Mouse (Mus musculus): Measurements from ENCODE around the gene 4933424G06Rik. TPM values are rescaled to one million over a fixed set of nuclear protein-coding genes. Genes with fewer than 3 reads are reported as not detected.
"Not testable (repeated sequence)": the region's sequence is repeated elsewhere in the genome, so short reads cannot be mapped to it uniquely, and the experiment has no call there.

4933424G06Rik gene
- total RNA-seq (2015; ENCODE audit: low replicate concordance) (not detected in 2 replicates), total RNA-seq (2017; ENCODE audit: low replicate concordance) (not detected in 2 replicates)

GRCm38 (mm10) chr1:36709854-36710280, at the start of gene 4933424G06Rik:
Gene 4933424G06Rik (plus strand): TSS chr1:36710149.
- ATAC-seq (replicated peaks; ENCODE audit: low FRiP score, poor library complexity, severe bottlenecking) = peak; percentile 99

- no peak for ATAC-seq (replicated peaks; ENCODE audit: low FRiP score, poor library complexity, severe bottlenecking)
Measured at GRCm38 (mm10) chr1:36664457-36664856, 45.5 kb upstream of the 4933424G06Rik start.

- ATAC-seq (replicated peaks; ENCODE audit: low FRiP score, poor library complexity, severe bottlenecking) = no peak
Measured at GRCm38 (mm10) chr1:36665165-36665723, 44.7 kb upstream of the 4933424G06Rik start.

- ATAC-seq (replicated peaks; ENCODE audit: low FRiP score, poor library complexity, severe bottlenecking) = no peak
Measured at GRCm38 (mm10) chr1:36665934-36666333, 44.0 kb upstream of the 4933424G06Rik start.

- ATAC-seq (replicated peaks; ENCODE audit: low FRiP score, poor library complexity, severe bottlenecking) = not testable (repeated sequence)
Measured at GRCm38 (mm10) chr1:36668007-36668406, 41.9 kb upstream of the 4933424G06Rik start.

GRCm38 (mm10) chr1:36670256-36670655, 39.7 kb upstream of the 4933424G06Rik start:
- ATAC-seq (replicated peaks; ENCODE audit: low FRiP score, poor library complexity, severe bottlenecking) = no peak

- no peak for ATAC-seq (replicated peaks; ENCODE audit: low FRiP score, poor library complexity, severe bottlenecking)
Measured at GRCm38 (mm10) chr1:36671260-36671659, 38.7 kb upstream of the 4933424G06Rik start.

GRCm38 (mm10) chr1:36672648-36673350, 37.1 kb upstream of the 4933424G06Rik start:
- ATAC-seq (replicated peaks; ENCODE audit: low FRiP score, poor library complexity, severe bottlenecking) = no peak

- no peak for ATAC-seq (replicated peaks; ENCODE audit: low FRiP score, poor library complexity, severe bottlenecking)
Measured at GRCm38 (mm10) chr1:36674936-36675335, 35.0 kb upstream of the 4933424G06Rik start.

GRCm38 (mm10) chr1:36680893-36681292, 29.1 kb upstream of the 4933424G06Rik start:
- ATAC-seq (replicated peaks; ENCODE audit: low FRiP score, poor library complexity, severe bottlenecking) = no peak

- ATAC-seq (replicated peaks; ENCODE audit: low FRiP score, poor library complexity, severe bottlenecking) = no peak
Measured at GRCm38 (mm10) chr1:36682620-36683355, 27.2 kb upstream of the 4933424G06Rik start, which contains the start of gene Fam178b. Gene Fam178b (minus strand): TSS chr1:36683183.

GRCm38 (mm10) chr1:36683810-36684467, 26.0 kb upstream of the 4933424G06Rik start:
- peak; percentile 81 for ATAC-seq (replicated peaks; ENCODE audit: low FRiP score, poor library complexity, severe bottlenecking)

- 0 out of 2 replicates have a peak, but pooled peaks have one; percentile 9 for ATAC-seq (replicated peaks; ENCODE audit: low FRiP score, poor library complexity, severe bottlenecking)
Measured at GRCm38 (mm10) chr1:36690671-36691235, 19.2 kb upstream of the 4933424G06Rik start.

- ATAC-seq (replicated peaks; ENCODE audit: low FRiP score, poor library complexity, severe bottlenecking) = peak; percentile 98
Measured at GRCm38 (mm10) chr1:36691271-36692155, 18.4 kb upstream of the 4933424G06Rik start, which contains the start of gene Cox5b. Gene Cox5b (plus strand): TSS chr1:36691449.

GRCm38 (mm10) chr1:36694871-36695270, 15.1 kb upstream of the 4933424G06Rik start:
- ATAC-seq (replicated peaks; ENCODE audit: low FRiP score, poor library complexity, severe bottlenecking) = no peak

GRCm38 (mm10) chr1:36696411-36696810, 13.5 kb upstream of the 4933424G06Rik start:
- no peak for ATAC-seq (replicated peaks; ENCODE audit: low FRiP score, poor library complexity, severe bottlenecking)

GRCm38 (mm10) chr1:36697030-36697429, 12.9 kb upstream of the 4933424G06Rik start:
- ATAC-seq (replicated peaks; ENCODE audit: low FRiP score, poor library complexity, severe bottlenecking) = no peak

GRCm38 (mm10) chr1:36707166-36707565, 2.8 kb upstream of the 4933424G06Rik start:
- ATAC-seq (replicated peaks; ENCODE audit: low FRiP score, poor library complexity, severe bottlenecking) = no peak

- ATAC-seq (replicated peaks; ENCODE audit: low FRiP score, poor library complexity, severe bottlenecking) = no peak
Measured at GRCm38 (mm10) chr1:36707797-36708196, 2.2 kb upstream of the 4933424G06Rik start.

Measured in erythroid progenitor cell, adult 5-6 weeks (primary cell).